Mouse (Mus musculus) midbrain, postnatal 0 days (tissue): ENCODE results near the gene Ranbp9. TPM values are rescaled to one million over a fixed set of nuclear protein-coding genes. Genes with fewer than 3 reads are reported as not detected.
A peak's percentile ranks its signal among the peaks of the same experiment; 100 is the strongest.

ENCODE experiments used
- ATAC-seq: fragments of 200-750 bp; cut with Nextera tagmentation; 2 replicates; pipeline ENCODE4 v1.8.0; 2017; ENCODE audit warnings: moderate number of reproducible peaks, mild to moderate bottlenecking, moderate TSS enrichment, moderate library complexity; ENCODE audit not compliant: low FRiP score
- DNase-seq: peaks from one replicate; pipeline ENCODE4 v3.0.0-alpha.2; 2015; ENCODE audit warnings: low spot score
- H3K27ac ChIP-seq: fragments of 300-500 bp; sonication (generic); 2 replicates; pipeline ENCODE4 v1.5.1; 2014; ENCODE audit warnings: low read depth, mild to moderate bottlenecking, low read length, mixed read lengths
- H3K27me3 ChIP-seq: fragments of 300-500 bp; sonication (generic); 2 replicates; pipeline ENCODE4 v1.6.1; 2014; ENCODE audit warnings: low read length, control low read depth, mixed read lengths; ENCODE audit not compliant: insufficient read depth
- H3K36me3 ChIP-seq: fragments of 300-500 bp; sonication (generic); 2 replicates; pipeline ENCODE4 v1.6.1; 2014; ENCODE audit warnings: low read length, control low read depth, mixed read lengths; ENCODE audit not compliant: insufficient read depth
- H3K4me1 ChIP-seq: fragments of 300-500 bp; sonication (generic); 2 replicates; pipeline ENCODE4 v1.6.1; 2014; ENCODE audit warnings: mild to moderate bottlenecking, control low read depth, antibody characterized with exemption, low read length, mixed read lengths; ENCODE audit not compliant: insufficient read depth
- H3K4me2 ChIP-seq: fragments of 300-500 bp; sonication (generic); 2 replicates; pipeline ENCODE4 v1.6.1; 2014; ENCODE audit warnings: low read depth, mild to moderate bottlenecking, low read length, mixed read lengths; ENCODE audit not compliant: poor library complexity, severe bottlenecking
- H3K4me3 ChIP-seq: fragments of 300-500 bp; sonication (generic); 2 replicates; pipeline ENCODE4 v1.5.1; 2014; ENCODE audit warnings: low read depth, mild to moderate bottlenecking, low read length, moderate library complexity
- H3K9ac ChIP-seq: fragments of 300-500 bp; sonication (generic); replicated peaks from 2 replicates; pipeline ENCODE4 v1.6.1; 2014; ENCODE audit warnings: mild to moderate bottlenecking, low read length, moderate library complexity, mixed read lengths; ENCODE audit not compliant: poor library complexity, severe bottlenecking
- H3K9me3 ChIP-seq: fragments of 300-500 bp; sonication (generic); 2 replicates; pipeline ENCODE4 v1.6.1; 2016; ENCODE audit warnings: low read length, control low read depth
- CTCF ChIP-seq: IDR thresholded peaks from 2 replicates; pipeline ENCODE4 v1.5.1; 2016; ENCODE audit warnings: antibody characterized with exemption, mild to moderate bottlenecking
- WGBS: fragments of 180-500 bp; shearing (Covaris S2); extraction: QIAGEN DNeasy Blood & Tissue Kit; methylation state at CpG from one replicate; pipeline ENCODE4 v1.1.7; 2014; 5-methylcytosine and 5-hydroxymethylcytosine counted together
- polyA plus RNA-seq: library from polyadenylated mRNA; unstranded; fragments of >200 nt; fragmentation: Nextera tagmentation; extraction: Ambion mirVana; gene quantifications from 2 replicates; pipeline ENCODE4 v1.2.1, GENCODE M21; 2015
- total RNA-seq: library from RNA; depleted of rRNA; stranded (reverse); fragments of >200 nt; gene quantifications from 2 replicates; pipeline ENCODE4 v1.2.3, GENCODE M21; 2014

Gene Ranbp9
- total and polyA plus RNA-seq, 2 experiments from 2014 or later = 11.7 to 43.7 TPM

DNA sequence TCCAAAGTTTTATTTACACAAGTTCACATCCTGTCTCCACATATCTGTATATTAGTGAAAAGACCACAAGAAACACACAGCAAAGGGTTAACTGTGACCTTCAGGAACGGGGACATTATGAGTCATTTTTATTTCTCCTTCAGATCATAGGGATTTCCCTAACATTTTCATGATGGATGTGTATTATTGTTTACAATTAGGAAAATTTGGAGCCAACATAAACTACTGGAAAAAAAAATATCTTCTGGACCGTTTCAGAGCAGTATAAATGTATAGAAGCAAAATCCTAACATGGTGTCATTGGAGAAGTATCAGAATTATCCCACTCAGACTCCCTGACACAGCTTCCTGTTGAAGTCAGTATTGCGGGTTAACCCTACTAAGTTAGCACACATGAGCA lies 101.1 kb downstream of the Ranbp9 start:
- Histone ChIP-seq H3K36me3 (peaks cover 10% of the 10 kb centered on the region; the same call in 1 of the 2 replicates), H3K4me1 (no peaks in the 10 kb centered on the region), H3K27ac (no peak overlapping the region), H3K4me2 (no peak overlapping the region), H3K27me3 (no peaks in the 10 kb centered on the region), H3K4me3 (no peak overlapping the region), H3K9me3 (no peaks in the 10 kb centered on the region), H3K9ac (no peak overlapping the region)
- no peak for ATAC-seq
- 86% methylated on average over 3 of the region's 3 CpGs for WGBS
- no peak for DNase-seq
- no peak for TF ChIP-seq CTCF

DNA sequence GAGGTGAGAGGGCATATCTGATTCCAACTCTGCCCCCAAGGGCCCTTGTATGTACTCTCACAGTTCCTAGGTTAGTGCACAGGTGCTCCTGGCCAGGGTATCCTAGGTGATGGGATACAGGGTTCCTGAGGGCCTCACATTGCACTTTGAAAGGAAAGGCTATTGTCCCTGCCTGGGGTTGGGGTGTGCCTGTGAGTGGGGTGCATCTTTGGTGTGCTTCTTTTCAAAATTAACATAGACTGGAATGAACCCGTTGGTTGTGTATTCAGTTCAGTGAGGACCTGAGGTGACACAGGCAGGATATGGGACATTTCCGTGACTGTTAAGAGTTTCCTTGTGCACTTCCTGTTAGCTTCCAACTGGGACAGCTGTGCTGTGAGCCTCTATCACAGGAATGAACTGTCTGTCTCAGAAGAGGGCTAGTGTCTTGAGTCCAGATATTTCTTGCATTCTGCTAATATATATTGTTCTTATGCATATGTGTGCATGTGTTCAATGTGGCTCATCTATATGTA lies 106.1 kb downstream of the Ranbp9 start:
- Histone ChIP-seq H3K27ac (no peak overlapping the region), H3K27me3 (no peaks in the 10 kb centered on the region), H3K9me3 (no peaks in the 10 kb centered on the region), H3K4me3 (no peak overlapping the region), H3K4me2 (no peak overlapping the region), H3K4me1 (no peaks in the 10 kb centered on the region), H3K9ac (no peak overlapping the region), H3K36me3 (peaks cover 25% of the 10 kb centered on the region)
- ATAC-seq = no peak
- TF ChIP-seq CTCF = no peak
- DNase-seq = no peak
- WGBS = 71% methylated on average over 2 of the region's 2 CpGs

DNA sequence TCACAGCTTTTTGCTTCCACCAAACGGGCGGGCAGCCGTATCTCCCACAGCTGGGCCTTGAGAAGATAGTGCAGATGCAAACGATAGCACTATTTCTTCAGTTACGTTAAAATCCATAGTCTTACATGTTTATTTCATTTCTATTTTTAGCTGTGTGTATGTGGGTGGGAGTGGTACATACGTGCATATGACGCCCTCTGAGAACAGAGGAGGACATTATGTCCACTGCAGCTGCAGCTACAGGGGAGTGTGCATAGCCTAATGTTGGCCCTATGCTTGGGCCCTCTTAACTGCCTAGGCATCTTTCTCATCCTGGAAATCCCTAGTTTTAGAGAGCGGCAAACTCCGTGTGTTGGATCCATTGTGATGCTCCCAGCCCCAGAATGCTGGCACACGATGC lies 106.9 kb downstream of the Ranbp9 start:
- DNase-seq (no peak), ATAC-seq (no peak)
- Histone ChIP-seq H3K9me3 (no peaks in the 10 kb centered on the region), H3K27me3 (no peaks in the 10 kb centered on the region), H3K4me3 (no peak overlapping the region), H3K4me1 (no peaks in the 10 kb centered on the region), H3K9ac (no peak overlapping the region), H3K36me3 (peaks cover 25% of the 10 kb centered on the region), H3K4me2 (no peak overlapping the region), H3K27ac (no peak overlapping the region)
- no peak for TF ChIP-seq CTCF
- WGBS = 90% methylated on average over 10 of the region's 10 CpGs

DNA sequence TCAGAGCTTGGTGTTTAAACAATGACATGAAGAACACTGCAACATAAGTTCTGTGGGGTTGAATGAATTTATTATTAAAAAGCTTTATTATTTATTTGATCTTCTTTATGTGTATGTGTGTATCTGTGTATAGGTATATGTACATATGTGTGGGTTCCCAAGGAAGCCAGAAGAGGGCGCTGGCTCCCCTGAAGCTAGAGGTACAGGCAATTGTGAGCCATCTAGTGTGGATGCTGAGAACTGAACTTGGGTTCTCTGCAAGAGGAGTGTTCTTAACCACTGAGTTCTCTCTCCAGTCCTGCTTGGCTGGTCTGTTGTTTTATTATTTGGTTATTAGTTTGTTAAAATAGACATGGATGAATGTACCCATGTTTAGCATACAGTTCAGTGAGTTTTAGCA lies 108.2 kb downstream of the Ranbp9 start:
- 92% methylated on average over 1 of the region's 1 CpGs for WGBS
- no peak overlapping the region for H3K4me3 ChIP-seq
- DNase-seq = no peak
- H3K4me2 ChIP-seq = no peak overlapping the region
- no peaks in the 10 kb centered on the region for H3K27me3 ChIP-seq
- no peaks in the 10 kb centered on the region for H3K4me1 ChIP-seq
- ATAC-seq = no peak
- no peak overlapping the region for H3K27ac ChIP-seq
- peaks cover 25% of the 10 kb centered on the region for H3K36me3 ChIP-seq
- TF ChIP-seq CTCF = peak; percentile 49
- H3K9me3 ChIP-seq = no peaks in the 10 kb centered on the region
- H3K9ac ChIP-seq = no peak overlapping the region

DNA sequence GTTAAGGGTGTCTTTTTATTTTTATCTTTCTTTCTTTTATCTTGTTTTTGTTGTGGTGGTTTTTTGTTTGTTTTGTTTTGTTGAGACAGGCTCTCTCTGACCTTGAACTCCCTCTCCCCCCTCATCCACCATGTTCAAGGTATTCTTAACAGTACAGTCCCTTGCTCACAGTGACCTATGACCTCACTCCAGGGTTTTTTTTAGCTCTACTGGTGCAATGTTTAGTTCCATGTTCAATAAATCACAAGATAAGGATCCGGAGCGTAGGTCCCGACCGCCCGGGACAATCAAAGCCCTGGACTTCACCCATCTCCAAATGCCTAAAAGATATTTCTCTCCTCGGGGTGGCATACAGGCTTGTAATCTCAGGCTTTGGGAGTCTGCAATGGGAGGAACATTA lies 111.0 kb downstream of the Ranbp9 start:
- H3K27me3 ChIP-seq = no peaks in the 10 kb centered on the region
- no peak overlapping the region for H3K27ac ChIP-seq
- no peak for ATAC-seq
- H3K9ac ChIP-seq = no peak overlapping the region
- DNase-seq = no peak
- H3K4me1 ChIP-seq = no peaks in the 10 kb centered on the region
- no peak for TF ChIP-seq CTCF
- no peaks in the 10 kb centered on the region for H3K9me3 ChIP-seq
- H3K4me3 ChIP-seq = no peak overlapping the region
- WGBS = 97% methylated on average over 6 of the region's 6 CpGs
- H3K4me2 ChIP-seq = no peak overlapping the region
- peaks cover 15% of the 10 kb centered on the region for H3K36me3 ChIP-seq

DNA sequence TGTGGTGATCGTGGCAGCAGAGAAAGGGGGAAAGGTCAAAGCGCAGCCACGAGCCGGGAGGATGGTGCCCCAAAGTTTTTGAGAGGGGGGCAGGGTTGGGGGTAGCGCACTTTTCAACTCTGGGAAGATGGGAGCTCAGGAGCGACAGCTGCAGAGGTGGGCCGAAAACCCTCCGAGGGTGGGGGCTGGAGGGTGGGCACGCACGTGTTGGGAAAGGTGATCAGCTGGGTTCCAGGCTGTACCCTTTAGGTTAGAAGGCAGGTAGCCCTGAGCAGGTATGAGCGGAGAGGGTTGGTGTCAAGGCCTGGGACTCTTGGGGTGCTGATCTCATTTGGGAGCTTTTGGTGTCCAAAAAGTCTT lies 115.3 kb downstream of the Ranbp9 start:
- Histone ChIP-seq H3K4me3 (peak overlapping the region; percentile 44), H3K9ac (peak overlapping the region; percentile 70), H3K27ac (peak overlapping the region; percentile 58), H3K9me3 (no peaks in the 10 kb centered on the region), H3K4me1 (no peaks in the 10 kb centered on the region), H3K27me3 (no peaks in the 10 kb centered on the region), H3K36me3 (peaks cover 3% of the 10 kb centered on the region; the same call in 1 of the 2 replicates), H3K4me2 (peak overlapping the region; percentile 65)
- ATAC-seq (peak; percentile 48), DNase-seq (no peak)
- WGBS = 9% methylated on average over 11 of the region's 11 CpGs
- TF ChIP-seq CTCF = no peak
